Mouse (Mus musculus) lung, postnatal 4 days (tissue): Measurements from ENCODE around the gene Lig3.
"Not testable (repeated sequence)": the region's sequence is repeated elsewhere in the genome, so short reads cannot be mapped to it uniquely, and the experiment has no call there.

Experiments
- DNase-seq, 2 experiments: peaks; one replicate each; pipeline ENCODE4 v3.0.0; 2021

Gene Lig3

GRCm38 (mm10) chr11:82832402-82832801, 51.5 kb downstream of the Lig3 start:
- not testable (repeated sequence) for DNase-seq

- no peak for DNase-seq
These were observed 53.0 kb downstream of the Lig3 start for GRCm38 (mm10) chr11:82833929-82834328.

- not testable (repeated sequence) for DNase-seq
These were observed 53.5 kb downstream of the Lig3 start for GRCm38 (mm10) chr11:82834359-82834758.

GRCm38 (mm10) chr11:82835616-82836432, 54.9 kb downstream of the Lig3 start:
- DNase-seq: no peak

GRCm38 (mm10) chr11:82837192-82837591, 56.3 kb downstream of the Lig3 start:
- DNase-seq: no peak

- no peak for DNase-seq
These were observed 56.9 kb downstream of the Lig3 start for GRCm38 (mm10) chr11:82837848-82838247.

GRCm38 (mm10) chr11:82838511-82838910, 57.6 kb downstream of the Lig3 start:
- no peak for DNase-seq

GRCm38 (mm10) chr11:82844771-82845414, 64.0 kb downstream of the Lig3 start:
- no peak for DNase-seq

- DNase-seq: peak; percentile 74 to 78
These were observed 64.6 kb downstream of the Lig3 start for GRCm38 (mm10) chr11:82845415-82846078.

GRCm38 (mm10) chr11:82846079-82846436, 65.2 kb downstream of the Lig3 start:
- no peak for DNase-seq

- no peak for DNase-seq
These were observed 66.0 kb downstream of the Lig3 start for GRCm38 (mm10) chr11:82846938-82847337.

GRCm38 (mm10) chr11:82847571-82848000, 66.7 kb downstream of the Lig3 start:
- DNase-seq: no peak

GRCm38 (mm10) chr11:82850259-82850658, 69.4 kb downstream of the Lig3 start:
- no peak for DNase-seq

- no peak for DNase-seq
These were observed 71.2 kb downstream of the Lig3 start for GRCm38 (mm10) chr11:82852115-82852514.

- no peak for DNase-seq
These were observed 71.6 kb downstream of the Lig3 start for GRCm38 (mm10) chr11:82852540-82852939.

GRCm38 (mm10) chr11:82852958-82853357, 72.0 kb downstream of the Lig3 start:
- DNase-seq: no peak
